In genomic region chr6:36627648-36628047, GRCm38 (mm10) we compare ENCODE assay signal across 24 mouse cellular contexts.
DNase-seq lines count a peak whose midpoint lies in the region; ATAC-seq and TF ChIP-seq lines count a peak whose summit lies in the region.
"Had no signal": no experiment of that assay in that cellular context is flagged by ENCODE, and none has a peak within 500 bp of the region (broad histone marks: within the 10 kb centered on the region; RNA-seq: fewer than 3 reads in every experiment).

No protein-coding gene starts in this region.

- no peak overlapping the region for H3K4me3 ChIP-seq in forebrain, embryonic 14.5 days (ENCODE audit: low read depth, low read length)
- H3K4me3 ChIP-seq in forebrain, embryonic 12.5 days (replicated peaks): no peak overlapping the region
- H3K4me3 ChIP-seq: embryonic facial prominence, embryonic 12.5 days; hindbrain, embryonic 12.5 days; limb, embryonic 13.5 days; midbrain, embryonic 12.5 days; neural tube, embryonic 13.5 days had no signal

- no peaks in the 10 kb centered on the region for H3K36me3 ChIP-seq in forebrain, embryonic 14.5 days (ENCODE audit: control insufficient read depth, insufficient read depth, low read length)
- H3K36me3 ChIP-seq in forebrain, embryonic 12.5 days (replicated peaks): no peaks in the 10 kb centered on the region
- H3K36me3 ChIP-seq: embryonic facial prominence, embryonic 12.5 days; hindbrain, embryonic 12.5 days; limb, embryonic 13.5 days; midbrain, embryonic 12.5 days; neural tube, embryonic 13.5 days had no signal

- TF ChIP-seq POLR2A in brain, embryonic 14.5 days (IDR thresholded peaks at IDR 0.05; ENCODE audit: borderline replicate concordance, extremely low read depth, insufficient read depth, insufficient read length, poor library complexity, severe bottlenecking): no peak

- H3K27ac ChIP-seq in forebrain, embryonic 14.5 days (ENCODE audit: low read depth, low read length): no peak overlapping the region
- no peak overlapping the region for H3K27ac ChIP-seq in forebrain, embryonic 12.5 days
- H3K27ac ChIP-seq: embryonic facial prominence, embryonic 12.5 days; hindbrain, embryonic 12.5 days; limb, embryonic 13.5 days; midbrain, embryonic 12.5 days; neural tube, embryonic 13.5 days had no signal

- no peaks in the 10 kb centered on the region for H3K27me3 ChIP-seq in forebrain, embryonic 14.5 days (replicated peaks; ENCODE audit: control insufficient read depth, insufficient read depth, low read length)
- no peaks in the 10 kb centered on the region for H3K27me3 ChIP-seq in forebrain, embryonic 12.5 days
- H3K27me3 ChIP-seq: embryonic facial prominence, embryonic 12.5 days; hindbrain, embryonic 12.5 days; limb, embryonic 13.5 days; midbrain, embryonic 12.5 days; neural tube, embryonic 13.5 days had no signal

- H3K4me1 ChIP-seq in forebrain, embryonic 14.5 days (ENCODE audit: control insufficient read depth, insufficient read depth, low read length): no peaks in the 10 kb centered on the region
- no peaks in the 10 kb centered on the region for H3K4me1 ChIP-seq in forebrain, embryonic 12.5 days
- H3K4me1 ChIP-seq: embryonic facial prominence, embryonic 12.5 days; hindbrain, embryonic 12.5 days; limb, embryonic 13.5 days; midbrain, embryonic 12.5 days; neural tube, embryonic 13.5 days had no signal

- TF ChIP-seq CTCF in brain, embryonic 14.5 days (IDR thresholded peaks at IDR 0.05; ENCODE audit: borderline replicate concordance, extremely low read depth, insufficient read depth, insufficient read length): no peak

- DNase-seq in forebrain, embryonic 14.5 days (ENCODE audit: low spot score): peak; percentile 51
- peak; percentile 48 for DNase-seq in brain, adult 2 months (ENCODE audit: low read depth, low spot score)
- peak; percentile 63 for DNase-seq in brain, embryonic 14.5 days (ENCODE audit: low read depth)
- peak; percentile 49 to 79 for DNase-seq in cerebellum, postnatal 14 days
- no peak for DNase-seq in heart, adult 18-20 months
- DNase-seq in urinary bladder, adult 2 months (ENCODE audit: low spot score): no peak
- DNase-seq in thymus, postnatal 25 days: no peak
- DNase-seq: adrenal gland, postnatal 25 days; B cell, adult 2 months; embryo, embryonic 11 days; gastrocnemius, postnatal 10 days; heart, adult 11 months; heart, postnatal 36 days; kidney, postnatal 14 days; lung, postnatal 36 days had no signal

- H3K9ac ChIP-seq in forebrain, embryonic 14.5 days (ENCODE audit: low read length): no peak overlapping the region
- H3K9ac ChIP-seq in forebrain, embryonic 12.5 days: no peak overlapping the region
- H3K9ac ChIP-seq: embryonic facial prominence, embryonic 12.5 days; hindbrain, embryonic 12.5 days; limb, embryonic 13.5 days; midbrain, embryonic 12.5 days; neural tube, embryonic 13.5 days had no signal

- H3K4me2 ChIP-seq in forebrain, embryonic 14.5 days (ENCODE audit: low read length): no peak overlapping the region
- H3K4me2 ChIP-seq in forebrain, embryonic 12.5 days: no peak overlapping the region
- H3K4me2 ChIP-seq: embryonic facial prominence, embryonic 12.5 days; heart, embryonic 11.5 days; hindbrain, embryonic 12.5 days; limb, embryonic 13.5 days; liver, embryonic 11.5 days; midbrain, embryonic 12.5 days; neural tube, embryonic 13.5 days had no signal

- WGBS in forebrain, embryonic 14.5 days: 71% methylated on average over 2 of the region's 2 CpGs
- 74% methylated on average over 2 of the region's 2 CpGs for WGBS in forebrain, embryonic 12.5 days

- H3K9me3 ChIP-seq in forebrain, embryonic 14.5 days (replicated peaks; ENCODE audit: control insufficient read depth, low read length): no peaks in the 10 kb centered on the region
- no peaks in the 10 kb centered on the region for H3K9me3 ChIP-seq in forebrain, embryonic 12.5 days
- H3K9me3 ChIP-seq: embryonic facial prominence, embryonic 12.5 days; hindbrain, embryonic 12.5 days; limb, embryonic 13.5 days; midbrain, embryonic 12.5 days; neural tube, embryonic 13.5 days had no signal

- ATAC-seq in forebrain, embryonic 14.5 days: no peak
- ATAC-seq in forebrain, embryonic 12.5 days (ENCODE audit: low FRiP score): no peak
- ATAC-seq: intestine, postnatal 0 days had no signal

Comparison
In these comparisons a context has a peak if more than half of its experiments do, and no peak if none do; other contexts are left out.
1. DNase-seq: peak in forebrain, embryonic 14.5 days (single experiment), brain, adult 2 months (single experiment), brain, embryonic 14.5 days (single experiment) and cerebellum, postnatal 14 days (2 of 2); none in heart, adult 18-20 months (0 of 2), urinary bladder, adult 2 months (single experiment) and thymus, postnatal 25 days (single experiment).